Mouse (Mus musculus) limb, embryonic 13.5 days (tissue): ENCODE results near the gene 3110040M04Rik. TPM values are rescaled to one million over a fixed set of nuclear protein-coding genes. Genes with fewer than 3 reads are reported as not detected.
"Not testable (repeated sequence)": the region's sequence is repeated elsewhere in the genome, so short reads cannot be mapped to it uniquely, and the experiment has no call there.

Experiments
- ATAC-seq: fragments of 200-750 bp; cut with Nextera tagmentation; 2 replicates; pipeline ENCODE4 v1.8.0; 2017; ENCODE audit warnings: low read depth, moderate number of reproducible peaks, moderate TSS enrichment; ENCODE audit not compliant: low FRiP score
- H3K27ac ChIP-seq: fragments of 300-500 bp; sonication (generic); 2 replicates; pipeline ENCODE4 v1.5.1; 2015; ENCODE audit warnings: inconsistent platforms, mild to moderate bottlenecking, moderate library complexity
- H3K27me3 ChIP-seq: fragments of 300-500 bp; sonication (generic); 2 replicates; pipeline ENCODE4 v1.6.1; 2015; ENCODE audit warnings: mild to moderate bottlenecking, inconsistent platforms
- H3K36me3 ChIP-seq: fragments of 300-500 bp; sonication (generic); 2 replicates; pipeline ENCODE4 v1.6.1; 2015; ENCODE audit warnings: inconsistent platforms, mild to moderate bottlenecking, moderate library complexity
- H3K4me1 ChIP-seq: fragments of 300-500 bp; sonication (generic); 2 replicates; pipeline ENCODE4 v1.6.1; 2015; ENCODE audit warnings: inconsistent platforms
- H3K4me2 ChIP-seq: fragments of 300-500 bp; sonication (generic); replicated peaks from 2 replicates; pipeline ENCODE4 v1.6.1; 2015; ENCODE audit warnings: inconsistent platforms, mild to moderate bottlenecking, moderate library complexity
- H3K4me3 ChIP-seq: fragments of 300-500 bp; sonication (generic); 2 replicates; pipeline ENCODE4 v1.5.1; 2015; ENCODE audit warnings: moderate library complexity, mild to moderate bottlenecking, inconsistent platforms
- H3K9ac ChIP-seq: fragments of 300-500 bp; sonication (generic); 2 replicates; pipeline ENCODE4 v1.6.1; 2015; ENCODE audit warnings: mild to moderate bottlenecking, inconsistent platforms
- H3K9me3 ChIP-seq: fragments of 300-500 bp; sonication (generic); 2 replicates; pipeline ENCODE4 v1.6.1; 2016; ENCODE audit warnings: inconsistent platforms
- WGBS: fragments of 180-500 bp; shearing (Covaris S2); methylation state at CpG from one replicate; pipeline ENCODE4 v1.1.7; 2015; 5-methylcytosine and 5-hydroxymethylcytosine counted together
- polyA plus RNA-seq: library from polyadenylated mRNA; unstranded; fragments of >200 nt; fragmentation: Nextera tagmentation; extraction: Ambion mirVana; gene quantifications from 2 replicates; pipeline ENCODE4 v1.2.1, GENCODE M21; 2015

The 3110040M04Rik gene
- not detected in 2 replicates for polyA plus RNA-seq

GRCm38 (mm10) chr1:151203818-151204217 is at the start of gene 3110040M04Rik:
Gene 3110040M04Rik, plus strand, starts transcription at chr1:151204121.
- not testable (repeated sequence) for H3K4me1 ChIP-seq, H3K9me3 ChIP-seq, H3K4me2 ChIP-seq, H3K9ac ChIP-seq, H3K27ac ChIP-seq, H3K27me3 ChIP-seq, H3K36me3 ChIP-seq, H3K4me3 ChIP-seq, ATAC-seq
- WGBS: no CpG with 5 or more reads among the region's 6 CpGs

GRCm38 (mm10) chr1:151154131-151154530 is 49.8 kb upstream of the 3110040M04Rik start:
- not testable (repeated sequence) for H3K4me2 ChIP-seq, H3K27me3 ChIP-seq, H3K36me3 ChIP-seq, H3K9ac ChIP-seq, H3K4me3 ChIP-seq, H3K9me3 ChIP-seq, H3K27ac ChIP-seq, ATAC-seq, H3K4me1 ChIP-seq
- 91% methylated on average over 9 of the region's 9 CpGs for WGBS

GRCm38 (mm10) chr1:151156129-151156528 is 47.8 kb upstream of the 3110040M04Rik start:
- 90% methylated on average over 3 of the region's 3 CpGs for WGBS
- ATAC-seq: no peak
- no peaks in the 10 kb centered on the region for H3K27me3 ChIP-seq
- H3K36me3 ChIP-seq: no peaks in the 10 kb centered on the region
- no peak overlapping the region for H3K4me3 ChIP-seq
- no peaks in the 10 kb centered on the region for H3K9me3 ChIP-seq
- H3K27ac ChIP-seq: no peak overlapping the region
- H3K4me2 ChIP-seq: no peak overlapping the region
- H3K9ac ChIP-seq: no peak overlapping the region
- peaks cover 11% of the 10 kb centered on the region; the same call in 1 of the 2 replicates for H3K4me1 ChIP-seq

- no peaks in the 10 kb centered on the region for H3K36me3 ChIP-seq
- H3K4me3 ChIP-seq: no peak overlapping the region
- no peak for ATAC-seq
- peaks cover 9% of the 10 kb centered on the region; the same call in 1 of the 2 replicates for H3K4me1 ChIP-seq
- H3K9me3 ChIP-seq: no peaks in the 10 kb centered on the region
- no peaks in the 10 kb centered on the region for H3K27me3 ChIP-seq
- H3K27ac ChIP-seq: no peak overlapping the region
- no peak overlapping the region for H3K9ac ChIP-seq
- 76% methylated on average over 7 of the region's 7 CpGs for WGBS
- no peak overlapping the region for H3K4me2 ChIP-seq
Observed at GRCm38 (mm10) chr1:151156777-151157632, 46.9 kb upstream of the 3110040M04Rik start.

- no peaks in the 10 kb centered on the region for H3K9me3 ChIP-seq
- no peak overlapping the region for H3K4me3 ChIP-seq
- no peaks in the 10 kb centered on the region for H3K27me3 ChIP-seq
- H3K9ac ChIP-seq: no peak overlapping the region
- peaks cover 7% of the 10 kb centered on the region; the same call in 1 of the 2 replicates for H3K4me1 ChIP-seq
- WGBS: 27% methylated on average over 9 of the region's 9 CpGs
- H3K27ac ChIP-seq: no peak overlapping the region
- ATAC-seq: no peak
- H3K4me2 ChIP-seq: no peak overlapping the region
- no peaks in the 10 kb centered on the region for H3K36me3 ChIP-seq
Observed at GRCm38 (mm10) chr1:151157963-151158856, 45.7 kb upstream of the 3110040M04Rik start.

- 80% methylated on average over 2 of the region's 2 CpGs for WGBS
- Histone ChIP-seq H3K27me3 (no peaks in the 10 kb centered on the region), H3K4me2 (no peak overlapping the region), H3K4me1 (peaks cover 7% of the 10 kb centered on the region; the same call in 1 of the 2 replicates), H3K4me3 (no peak overlapping the region), H3K27ac (no peak overlapping the region), H3K9me3 (no peaks in the 10 kb centered on the region), H3K36me3 (no peaks in the 10 kb centered on the region), H3K9ac (no peak overlapping the region)
- no peak for ATAC-seq
Observed at GRCm38 (mm10) chr1:151158857-151159510, 44.9 kb upstream of the 3110040M04Rik start.

GRCm38 (mm10) chr1:151166031-151166430 is 37.9 kb upstream of the 3110040M04Rik start:
- H3K9me3 ChIP-seq: no peaks in the 10 kb centered on the region
- ATAC-seq: no peak
- H3K27ac ChIP-seq: no peak overlapping the region
- no peak overlapping the region for H3K9ac ChIP-seq
- H3K4me2 ChIP-seq: no peak overlapping the region
- 34% methylated on average over 8 of the region's 8 CpGs for WGBS
- no peaks in the 10 kb centered on the region for H3K27me3 ChIP-seq
- H3K4me1 ChIP-seq: peaks cover 11% of the 10 kb centered on the region
- H3K36me3 ChIP-seq: no peaks in the 10 kb centered on the region
- no peak overlapping the region for H3K4me3 ChIP-seq

GRCm38 (mm10) chr1:151167297-151168047 is 36.4 kb upstream of the 3110040M04Rik start:
- peaks cover 11% of the 10 kb centered on the region for H3K4me1 ChIP-seq
- H3K9ac ChIP-seq: no peak overlapping the region
- no peak for ATAC-seq
- no peaks in the 10 kb centered on the region for H3K9me3 ChIP-seq
- H3K4me2 ChIP-seq: 0 out of 2 replicates have a peak overlapping the region, but pooled peaks have one; percentile 2
- no peaks in the 10 kb centered on the region for H3K36me3 ChIP-seq
- no peak overlapping the region for H3K27ac ChIP-seq
- 24% methylated on average over 12 of the region's 12 CpGs for WGBS
- H3K4me3 ChIP-seq: no peak overlapping the region
- no peaks in the 10 kb centered on the region for H3K27me3 ChIP-seq

- 68% methylated on average over 3 of the region's 3 CpGs for WGBS
- no peak for ATAC-seq
- H3K9ac ChIP-seq: no peak overlapping the region
- H3K27me3 ChIP-seq: no peaks in the 10 kb centered on the region
- H3K27ac ChIP-seq: no peak overlapping the region
- H3K36me3 ChIP-seq: no peaks in the 10 kb centered on the region
- H3K4me2 ChIP-seq: no peak overlapping the region
- no peak overlapping the region for H3K4me3 ChIP-seq
- H3K9me3 ChIP-seq: no peaks in the 10 kb centered on the region
- H3K4me1 ChIP-seq: peaks cover 11% of the 10 kb centered on the region
Observed at GRCm38 (mm10) chr1:151168637-151169036, 35.3 kb upstream of the 3110040M04Rik start.

GRCm38 (mm10) chr1:151171572-151172461 is 32.1 kb upstream of the 3110040M04Rik start:
- H3K9ac ChIP-seq: no peak overlapping the region
- no peaks in the 10 kb centered on the region for H3K9me3 ChIP-seq
- no peak overlapping the region for H3K4me3 ChIP-seq
- H3K27me3 ChIP-seq: no peaks in the 10 kb centered on the region
- no peak for ATAC-seq
- no peaks in the 10 kb centered on the region for H3K36me3 ChIP-seq
- H3K27ac ChIP-seq: no peak overlapping the region
- H3K4me2 ChIP-seq: no peak overlapping the region
- 84% methylated on average over 2 of the region's 2 CpGs for WGBS
- H3K4me1 ChIP-seq: peaks cover 11% of the 10 kb centered on the region
